Mouse (Mus musculus): ENCODE data around the gene Atl2. TPM values are rescaled to one million over a fixed set of nuclear protein-coding genes. Genes with fewer than 3 reads are reported as not detected.
A peak's percentile ranks its signal among the peaks of the same experiment; 100 is the strongest.

Atl2 gene
- polyA plus RNA-seq, 1 experiment = 1.5 TPM

DNA sequence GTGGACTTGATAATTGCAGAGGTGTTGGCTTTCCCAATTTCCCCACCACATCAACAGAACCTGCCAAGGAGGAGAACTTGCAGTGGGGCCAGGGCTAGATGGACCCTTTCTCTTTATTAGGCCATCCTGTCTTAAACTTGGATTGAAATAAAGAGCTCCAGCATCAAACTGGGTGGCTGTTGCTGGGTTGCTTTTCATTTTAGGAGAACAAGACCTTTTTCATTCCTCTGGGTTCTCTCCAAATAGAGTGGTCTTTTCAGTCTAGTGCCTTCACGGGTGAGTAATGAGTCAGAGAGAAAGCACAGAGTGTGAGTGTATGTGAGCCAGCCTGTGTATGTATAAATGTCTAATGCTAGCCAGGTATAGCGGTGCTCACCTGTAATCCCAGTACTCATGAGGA, 24.4 kb upstream of the Atl2 start:
- TF ChIP-seq GATA1 (IDR thresholded peaks at IDR 0.05; ENCODE audit: borderline replicate concordance, low read length) (no peak), FLI1 (IDR thresholded peaks at IDR 0.05; ENCODE audit: low read length) (no peak)
- H3K4me3 ChIP-seq (replicated peaks) = no peak overlapping the region
- H3K36me3 ChIP-seq (replicated peaks; ENCODE audit: low read length) = no peaks in the 10 kb centered on the region

DNA sequence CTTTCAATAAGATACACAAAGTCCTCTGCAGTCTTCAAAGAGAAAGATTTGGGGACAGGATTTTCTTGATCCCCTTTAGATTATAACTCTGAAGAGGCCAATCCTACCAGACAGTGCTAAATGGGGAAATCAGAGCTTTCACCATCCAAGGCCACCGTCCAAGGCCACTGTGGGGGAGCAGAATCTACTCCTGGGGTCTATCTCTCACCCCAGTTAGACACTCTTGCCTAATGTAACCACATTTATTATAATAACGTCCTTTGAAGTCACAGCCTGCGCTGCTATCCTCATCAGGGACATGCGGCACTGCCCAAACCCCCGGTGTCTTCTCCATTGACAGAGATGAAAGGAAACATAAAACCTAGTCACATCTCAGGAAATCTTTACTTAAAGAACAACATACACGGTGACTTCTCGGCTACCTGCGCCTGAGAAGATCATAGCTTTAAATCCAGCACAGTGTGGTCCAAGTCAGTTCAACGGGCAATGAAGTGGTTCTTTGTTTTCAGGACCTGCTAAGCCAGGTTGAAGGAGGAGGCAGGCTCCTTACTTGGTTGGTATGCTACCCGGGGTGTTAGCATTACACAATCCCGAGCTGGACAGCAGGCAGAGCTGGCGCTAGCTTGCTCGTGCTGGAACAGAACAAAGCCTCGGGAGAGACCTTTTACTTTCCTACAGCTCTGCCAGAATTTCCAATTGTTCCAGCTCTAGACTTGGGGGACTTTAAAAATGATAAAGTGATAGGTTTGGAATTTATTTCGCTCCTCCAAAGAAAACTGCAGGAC, 23.8 kb upstream of the Atl2 start:
- TF ChIP-seq FLI1 (IDR thresholded peaks at IDR 0.05; ENCODE audit: low read length) (no peak), GATA1 (IDR thresholded peaks at IDR 0.05; ENCODE audit: borderline replicate concordance, low read length) (no peak)
- no peak overlapping the region for H3K4me3 ChIP-seq (replicated peaks)
- peaks cover 4% of the 10 kb centered on the region; the same call in 1 of the 2 replicates for H3K9me3 ChIP-seq
- peaks cover 14% of the 10 kb centered on the region for H3K27me3 ChIP-seq (replicated peaks)
- no peaks in the 10 kb centered on the region for H3K36me3 ChIP-seq (replicated peaks; ENCODE audit: low read length)
- H3K4me1 ChIP-seq = peaks cover 16% of the 10 kb centered on the region

More for the DNA sequence above, 24.4 kb upstream of the Atl2 start:
- Histone ChIP-seq H3K27me3 (replicated peaks) (peaks cover 14% of the 10 kb centered on the region), H3K4me1 (peaks cover 16% of the 10 kb centered on the region), H3K9me3 (peaks cover 4% of the 10 kb centered on the region; the same call in 1 of the 2 replicates)

DNA sequence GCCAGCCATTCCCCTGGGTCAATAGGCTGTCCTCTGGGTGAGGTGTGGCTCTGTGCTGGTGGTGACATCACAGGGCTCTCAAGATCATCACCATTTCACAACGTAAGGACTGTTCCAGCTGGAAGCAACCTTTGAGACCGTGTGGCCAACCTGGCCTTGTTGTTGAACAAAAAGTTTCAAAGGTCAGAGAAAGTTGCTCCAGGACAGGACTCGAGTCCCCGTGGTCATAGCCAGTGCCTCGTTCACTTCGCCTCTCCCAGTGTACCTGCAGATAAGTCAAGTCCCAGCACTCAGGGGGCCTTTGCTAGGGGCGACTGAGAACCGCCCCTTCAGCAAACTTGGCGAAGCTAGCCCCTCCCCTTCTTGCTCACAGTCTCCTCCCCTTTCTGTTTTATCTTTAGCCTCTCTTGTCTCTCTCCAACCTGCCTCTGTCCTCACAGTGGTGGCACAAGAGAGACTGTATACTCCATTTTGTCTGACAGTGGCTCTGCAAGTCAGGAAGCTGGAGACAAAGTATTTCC, 22.6 kb upstream of the Atl2 start:
- TF ChIP-seq GATA1 (IDR thresholded peaks at IDR 0.05; ENCODE audit: borderline replicate concordance, low read length) = no peak
- TF ChIP-seq FLI1 (IDR thresholded peaks at IDR 0.05; ENCODE audit: low read length) = no peak
- Histone ChIP-seq H3K4me3 (replicated peaks) (no peak overlapping the region), H3K4me1 (peaks cover 16% of the 10 kb centered on the region)

DNA sequence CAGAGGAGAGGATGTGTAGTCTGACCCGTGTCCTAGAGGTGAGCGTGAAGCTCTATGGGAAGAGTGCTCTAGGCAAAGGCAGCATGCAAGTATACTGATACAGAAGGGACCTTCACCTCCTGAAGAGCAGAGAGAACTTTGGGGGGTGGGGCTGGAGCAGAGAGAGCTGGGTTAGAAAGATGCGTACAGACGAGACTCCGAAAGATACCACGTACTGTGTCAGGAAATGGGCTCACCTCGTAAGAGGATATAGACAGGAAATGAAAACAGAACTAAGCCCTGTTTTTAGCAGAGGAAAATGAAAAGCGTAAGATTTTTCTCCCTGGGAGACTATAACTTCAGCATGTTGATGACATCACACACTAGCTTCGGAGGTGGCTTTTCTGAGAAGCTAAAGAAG, 21.1 kb upstream of the Atl2 start:
- Histone ChIP-seq H3K4me3 (replicated peaks) (peak overlapping the region; percentile 29), H3K4me1 (peaks cover 16% of the 10 kb centered on the region), H3K9me3 (no peaks in the 10 kb centered on the region), H3K27me3 (replicated peaks) (peaks cover 14% of the 10 kb centered on the region), H3K36me3 (replicated peaks; ENCODE audit: low read length) (no peaks in the 10 kb centered on the region)
- TF ChIP-seq GATA1 (IDR thresholded peaks at IDR 0.05; ENCODE audit: borderline replicate concordance, low read length) (no peak), FLI1 (IDR thresholded peaks at IDR 0.05; ENCODE audit: low read length) (no peak)

More for the DNA sequence above, 22.6 kb upstream of the Atl2 start:
- no peaks in the 10 kb centered on the region for H3K36me3 ChIP-seq (replicated peaks; ENCODE audit: low read length)
- H3K9me3 ChIP-seq = peaks cover 4% of the 10 kb centered on the region; the same call in 1 of the 2 replicates
- H3K27me3 ChIP-seq (replicated peaks) = peaks cover 16% of the 10 kb centered on the region

DNA sequence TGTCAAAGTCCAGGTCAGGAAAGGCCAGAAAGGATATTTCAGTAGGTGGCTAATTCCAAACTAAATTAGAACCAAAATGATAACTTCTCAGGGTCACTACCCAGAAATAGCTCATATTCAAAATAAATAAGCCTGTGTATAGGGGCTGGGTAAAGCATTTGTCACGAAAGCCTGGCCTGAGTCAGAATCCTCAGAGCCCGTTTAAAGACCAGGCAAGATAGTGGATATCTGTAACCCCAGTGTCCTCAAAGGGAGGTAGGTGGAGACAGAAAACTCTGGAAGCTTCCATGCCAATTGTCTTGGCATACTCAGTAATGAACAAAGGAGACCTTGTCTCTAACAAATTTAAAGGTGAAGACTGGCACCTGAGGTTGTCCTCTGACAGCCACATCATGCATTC, 16.3 kb upstream of the Atl2 start:
- Histone ChIP-seq H3K36me3 (replicated peaks; ENCODE audit: low read length) (no peaks in the 10 kb centered on the region), H3K27me3 (replicated peaks) (peaks cover 13% of the 10 kb centered on the region), H3K4me1 (peaks cover 14% of the 10 kb centered on the region), H3K4me3 (replicated peaks) (no peak overlapping the region), H3K9me3 (no peaks in the 10 kb centered on the region)
- no peak for TF ChIP-seq FLI1 (IDR thresholded peaks at IDR 0.05; ENCODE audit: low read length)
- no peak for TF ChIP-seq GATA1 (IDR thresholded peaks at IDR 0.05; ENCODE audit: borderline replicate concordance, low read length)

DNA sequence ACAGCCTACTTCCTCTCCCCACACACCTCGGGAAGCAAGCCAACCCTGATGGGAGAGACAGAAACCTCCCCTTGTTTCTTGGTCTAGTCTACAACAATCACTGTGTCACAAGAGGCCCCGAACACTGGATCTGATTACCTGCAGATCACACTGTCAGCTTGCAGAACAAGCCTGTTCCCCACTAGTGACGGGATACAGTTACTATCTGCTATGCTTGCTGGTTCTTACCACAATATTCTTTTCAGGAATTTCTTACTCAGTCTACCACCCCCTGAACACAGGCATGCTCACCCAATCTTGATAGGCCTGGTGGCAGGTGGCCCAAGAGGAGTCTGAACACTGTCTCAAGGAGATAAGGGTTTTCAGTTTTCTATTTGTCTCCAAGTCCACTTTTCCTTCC, 15.8 kb upstream of the Atl2 start:
- H3K9me3 ChIP-seq = no peaks in the 10 kb centered on the region
- peaks cover 10% of the 10 kb centered on the region for H3K4me1 ChIP-seq
- no peaks in the 10 kb centered on the region for H3K36me3 ChIP-seq (replicated peaks; ENCODE audit: low read length)
- TF ChIP-seq GATA1 (IDR thresholded peaks at IDR 0.05; ENCODE audit: borderline replicate concordance, low read length) (no peak), FLI1 (IDR thresholded peaks at IDR 0.05; ENCODE audit: low read length) (no peak)
- H3K4me3 ChIP-seq (replicated peaks) = no peak overlapping the region
- H3K27me3 ChIP-seq (replicated peaks) = peaks cover 11% of the 10 kb centered on the region

DNA sequence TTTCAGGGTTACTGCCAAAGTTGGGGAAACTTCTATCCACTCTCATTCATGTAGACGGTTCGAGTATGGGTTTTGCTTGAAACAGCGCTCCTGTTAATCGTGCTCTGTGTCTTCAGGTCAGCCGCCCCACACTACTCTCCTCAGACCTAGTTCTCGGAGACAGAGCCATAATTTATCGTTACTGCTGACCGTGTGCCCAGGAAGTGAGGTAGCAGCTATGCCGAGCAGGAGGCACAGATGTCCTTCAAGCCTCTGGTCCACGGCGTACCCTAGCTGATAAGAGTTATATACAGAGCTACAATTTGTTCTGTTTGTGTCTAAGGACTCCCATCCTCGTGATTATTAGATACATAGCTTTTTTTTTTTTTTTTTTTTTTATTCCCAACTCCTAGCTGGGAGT, 13.6 kb upstream of the Atl2 start:
- TF ChIP-seq GATA1 (IDR thresholded peaks at IDR 0.05; ENCODE audit: borderline replicate concordance, low read length) (no peak), FLI1 (IDR thresholded peaks at IDR 0.05; ENCODE audit: low read length) (no peak)
- Histone ChIP-seq H3K4me1 (peaks cover 5% of the 10 kb centered on the region), H3K4me3 (replicated peaks) (no peak overlapping the region), H3K27me3 (replicated peaks) (peaks cover 10% of the 10 kb centered on the region), H3K36me3 (replicated peaks; ENCODE audit: low read length) (no peaks in the 10 kb centered on the region), H3K9me3 (no peaks in the 10 kb centered on the region)

DNA sequence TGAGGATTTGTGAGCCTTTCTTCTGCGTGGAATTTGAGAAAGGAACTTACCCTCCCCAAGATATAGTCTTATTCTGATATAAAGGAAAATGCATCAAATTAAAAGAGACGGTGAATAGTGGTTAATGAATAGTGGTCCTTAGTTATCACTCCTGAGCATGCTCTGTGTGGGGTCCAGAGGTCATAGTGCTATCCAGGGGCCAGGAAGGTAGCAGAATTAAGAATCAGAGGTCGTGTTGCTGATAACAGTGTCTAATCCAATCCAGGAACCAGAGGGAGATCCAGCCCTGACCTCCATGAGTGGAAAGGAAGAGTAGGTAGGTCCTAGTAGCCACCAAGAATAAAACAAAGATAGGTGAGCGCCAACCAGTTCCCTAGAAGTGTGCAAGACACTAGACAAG, 11.8 kb upstream of the Atl2 start:
- no peaks in the 10 kb centered on the region for H3K36me3 ChIP-seq (replicated peaks; ENCODE audit: low read length)
- peaks cover 5% of the 10 kb centered on the region for H3K4me1 ChIP-seq
- TF ChIP-seq GATA1 (IDR thresholded peaks at IDR 0.05; ENCODE audit: borderline replicate concordance, low read length) = no peak
- TF ChIP-seq FLI1 (IDR thresholded peaks at IDR 0.05; ENCODE audit: low read length) = no peak
- peaks cover 11% of the 10 kb centered on the region for H3K27me3 ChIP-seq (replicated peaks)
- H3K4me3 ChIP-seq (replicated peaks) = no peak overlapping the region
- H3K9me3 ChIP-seq = no peaks in the 10 kb centered on the region

DNA sequence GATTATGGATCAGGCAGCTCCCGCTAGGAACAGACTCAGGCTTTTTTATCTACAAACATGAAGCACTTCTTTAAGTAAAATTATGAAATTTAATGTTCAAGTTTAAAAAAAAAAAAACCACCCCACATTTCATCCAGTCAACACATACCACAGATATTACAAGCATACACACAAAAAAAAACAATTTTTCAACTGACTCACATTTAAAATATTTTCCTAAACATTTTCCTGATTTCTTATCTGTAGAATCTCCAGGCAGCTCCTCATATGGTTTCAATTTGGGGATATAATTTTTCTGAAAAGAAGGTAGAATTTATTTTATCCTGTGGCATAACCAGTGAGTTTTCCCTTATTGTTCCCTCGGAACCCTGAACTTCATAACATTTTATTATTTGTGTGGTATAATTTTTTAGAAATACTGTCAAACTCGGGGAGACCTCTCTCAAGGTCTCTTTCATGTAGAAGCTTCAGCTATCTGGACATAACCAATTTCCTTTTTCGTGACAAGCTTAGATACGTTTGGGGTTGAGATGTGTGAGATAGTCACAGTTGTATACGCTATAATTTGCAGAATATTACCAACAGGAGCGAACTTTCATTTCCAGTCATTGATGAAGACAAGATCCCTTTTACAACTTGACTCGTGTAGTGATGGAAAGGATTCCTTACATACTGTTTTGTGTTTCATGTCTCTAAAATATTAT, 11.0 kb upstream of the Atl2 start:
- no peak overlapping the region for H3K4me3 ChIP-seq (replicated peaks)
- TF ChIP-seq FLI1 (IDR thresholded peaks at IDR 0.05; ENCODE audit: low read length) (no peak), GATA1 (IDR thresholded peaks at IDR 0.05; ENCODE audit: borderline replicate concordance, low read length) (no peak)

DNA sequence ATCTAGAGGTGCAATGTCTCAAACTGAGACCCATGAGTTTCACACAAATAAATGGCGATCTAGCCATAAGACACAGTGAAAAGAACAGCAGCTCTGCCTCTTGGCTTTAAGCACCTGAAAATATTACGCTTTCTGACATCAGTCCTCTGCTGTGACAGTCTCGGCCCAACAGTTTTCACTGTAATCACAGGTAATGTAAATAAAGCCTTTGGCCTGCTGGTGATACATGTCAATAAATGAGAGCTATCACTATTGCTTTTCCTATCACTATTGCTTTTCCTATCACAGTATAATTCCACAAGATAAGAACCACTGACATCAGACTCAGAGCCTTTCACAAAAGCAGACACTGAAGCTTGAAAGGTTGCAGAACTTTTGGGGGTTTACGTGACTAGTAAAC, 8.7 kb upstream of the Atl2 start:
- Histone ChIP-seq H3K9me3 (no peaks in the 10 kb centered on the region), H3K36me3 (replicated peaks; ENCODE audit: low read length) (no peaks in the 10 kb centered on the region), H3K27me3 (replicated peaks) (peaks cover 6% of the 10 kb centered on the region), H3K4me1 (peaks cover 7% of the 10 kb centered on the region; the same call in 1 of the 2 replicates), H3K4me3 (replicated peaks) (no peak overlapping the region)
- TF ChIP-seq FLI1 (IDR thresholded peaks at IDR 0.05; ENCODE audit: low read length) (no peak), GATA1 (IDR thresholded peaks at IDR 0.05; ENCODE audit: borderline replicate concordance, low read length) (no peak)

More for the DNA sequence above, 11.0 kb upstream of the Atl2 start:
- Histone ChIP-seq H3K9me3 (no peaks in the 10 kb centered on the region), H3K36me3 (replicated peaks; ENCODE audit: low read length) (no peaks in the 10 kb centered on the region), H3K4me1 (peaks cover 4% of the 10 kb centered on the region), H3K27me3 (replicated peaks) (peaks cover 11% of the 10 kb centered on the region)
